Mouse (Mus musculus) limb, embryonic 14.5 days (tissue): ENCODE data around the gene Pabpc4. TPM values are rescaled to one million over a fixed set of nuclear protein-coding genes. Genes with fewer than 3 reads are reported as not detected.
A peak's percentile ranks its signal among the peaks of the same experiment; 100 is the strongest.
"Not testable (repeated sequence)": the region's sequence is repeated elsewhere in the genome, so short reads cannot be mapped to it uniquely, and the experiment has no call there.

Experiments used
- ATAC-seq: fragments of 200-750 bp; cut with Nextera tagmentation; 2 replicates; pipeline ENCODE4 v1.8.0; 2017; ENCODE audit warnings: low read depth, moderate number of reproducible peaks, moderate TSS enrichment; ENCODE audit not compliant: low FRiP score
- DNase-seq: peaks from one replicate; pipeline ENCODE4 v3.0.0-alpha.2; 2015; ENCODE audit warnings: low spot score
- H3K27ac ChIP-seq: fragments of 300-500 bp; sonication (generic); replicated peaks from 2 replicates; pipeline ENCODE4 v1.5.1; 2014; ENCODE audit warnings: low read depth, mild to moderate bottlenecking, low read length, moderate library complexity, mixed read lengths
- H3K27me3 ChIP-seq: fragments of 300-500 bp; sonication (generic); 2 replicates; pipeline ENCODE4 v1.6.1; 2014; ENCODE audit warnings: low read length, mixed read lengths; ENCODE audit not compliant: control insufficient read depth, insufficient read depth
- H3K36me3 ChIP-seq: fragments of 300-500 bp; sonication (generic); 2 replicates; pipeline ENCODE4 v1.6.1; 2014; ENCODE audit warnings: mild to moderate bottlenecking, low read length, moderate library complexity, mixed read lengths; ENCODE audit not compliant: control insufficient read depth, insufficient read depth
- H3K4me1 ChIP-seq: fragments of 300-500 bp; sonication (generic); 2 replicates; pipeline ENCODE4 v1.6.1; 2014; ENCODE audit warnings: antibody characterized with exemption, low read length, mixed read lengths; ENCODE audit not compliant: control insufficient read depth, insufficient read depth
- H3K4me2 ChIP-seq: fragments of 300-500 bp; sonication (generic); replicated peaks from 2 replicates; pipeline ENCODE4 v1.6.1; 2014; ENCODE audit warnings: low read depth, mild to moderate bottlenecking, low read length, moderate library complexity; ENCODE audit not compliant: severe bottlenecking
- H3K4me3 ChIP-seq: fragments of 300-500 bp; sonication (generic); replicated peaks from 2 replicates; pipeline ENCODE4 v1.5.1; 2014; ENCODE audit warnings: low read length
- H3K9ac ChIP-seq: fragments of 300-500 bp; sonication (generic); 2 replicates; pipeline ENCODE4 v1.6.1; 2014; ENCODE audit warnings: mild to moderate bottlenecking, low read depth, low read length, moderate library complexity; ENCODE audit not compliant: severe bottlenecking
- H3K9me3 ChIP-seq: fragments of 300-500 bp; sonication (generic); 2 replicates; pipeline ENCODE4 v1.6.1; 2016; ENCODE audit warnings: low read length; ENCODE audit not compliant: control insufficient read depth
- POLR2A ChIP-seq: fragments of 200-500 bp; IDR thresholded peaks from 2 replicates; pipeline ENCODE4 v1.8.0; 2012; ENCODE audit warnings: inconsistent platforms, mild to moderate bottlenecking, moderate library complexity, borderline replicate concordance; ENCODE audit not compliant: insufficient read depth, insufficient read length; ENCODE audit errors: extremely low read depth
- WGBS: fragments of 180-500 bp; shearing (Covaris S2); extraction: QIAGEN DNeasy Blood & Tissue Kit; methylation state at CpG from one replicate; pipeline ENCODE4 v1.1.7; 2014; 5-methylcytosine and 5-hydroxymethylcytosine counted together
- polyA plus RNA-seq, 2 experiments: library from polyadenylated mRNA; depleted of rRNA in 1 of 2; stranded (reverse) in 1 of 2; unstranded in 1 of 2; fragments of >200 nt; fragmentation: Nextera tagmentation in 1 of 2; extraction: Ambion mirVana in 1 of 2; gene quantifications; 2 replicates each; pipeline versions ENCODE4 v1.2.1 to v1.2.3; 2012 to 2014

Pabpc4 gene
- polyA plus RNA-seq, 2 experiments: 59.1 to 147 TPM

DNA sequence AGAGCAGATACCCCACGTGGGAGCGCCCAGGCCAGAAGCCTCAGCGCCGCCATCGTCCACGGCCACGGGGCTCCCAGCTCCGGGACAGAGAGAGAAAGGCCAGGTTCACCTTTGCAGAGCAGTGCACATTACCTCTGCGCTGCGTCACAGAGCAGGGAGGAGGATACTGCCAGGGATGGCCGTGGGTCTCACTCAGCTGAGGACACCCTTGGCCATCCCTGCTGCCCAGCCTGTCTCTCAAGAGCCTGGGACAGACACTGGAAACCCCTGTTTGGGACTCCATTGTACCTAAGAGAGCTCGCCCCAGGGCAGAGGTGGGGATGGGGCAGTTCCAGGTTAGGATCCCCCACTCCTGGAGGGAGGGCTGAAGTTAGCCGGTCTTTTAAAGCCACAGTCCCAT, 61.4 kb downstream of the Pabpc4 start, which contains the start of gene Oxct2a:
TSS of gene Oxct2a (minus strand) at position 101 of the 400 bp plus-strand sequence.
- Histone ChIP-seq H3K36me3 (no peaks in the 10 kb centered on the region), H3K27me3 (0 out of 2 replicates have a peak, but pooled peaks cover 5% of the 10 kb centered on the region), H3K4me2 (peak within 1 kb of the TSS; percentile 41), H3K4me3 (peak within 1 kb of the TSS; percentile 28), H3K27ac (no peak within 1 kb of the TSS), H3K4me1 (no peaks in the 10 kb centered on the region), H3K9me3 (no peaks in the 10 kb centered on the region), H3K9ac (no peak within 1 kb of the TSS)
- WGBS: 11% methylated on average over 7 of the region's 13 CpGs
- ATAC-seq: no peak
- no peak for TF ChIP-seq POLR2A
- no peak for DNase-seq

DNA sequence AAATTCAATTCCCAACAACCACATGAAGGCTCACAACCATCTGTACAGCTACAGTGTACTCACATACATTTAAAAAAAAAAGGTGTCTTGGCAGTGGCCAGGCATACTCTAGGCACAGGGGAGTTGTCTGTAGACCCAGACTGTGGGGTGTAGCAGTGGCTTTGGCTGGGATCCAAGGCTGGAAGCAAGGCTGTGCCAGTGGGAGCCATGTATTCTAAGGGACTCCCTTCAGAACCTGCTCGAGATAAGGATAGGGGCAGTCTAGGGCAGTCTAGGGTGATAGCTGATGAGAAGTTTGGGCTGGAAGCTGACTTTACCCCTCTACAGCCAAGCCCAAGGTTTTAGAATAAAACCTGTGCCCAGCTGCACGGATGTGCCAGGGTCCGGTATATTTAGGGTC, 63.9 kb downstream of the Pabpc4 start:
- Histone ChIP-seq H3K27ac (no peak overlapping the region), H3K9ac (no peak overlapping the region), H3K4me2 (no peak overlapping the region), H3K4me3 (no peak overlapping the region), H3K36me3 (no peaks in the 10 kb centered on the region), H3K9me3 (no peaks in the 10 kb centered on the region), H3K27me3 (0 out of 2 replicates have a peak, but pooled peaks cover 5% of the 10 kb centered on the region), H3K4me1 (no peaks in the 10 kb centered on the region)
- ATAC-seq (no peak), DNase-seq (no peak)
- WGBS: 74% methylated on average over 3 of the region's 3 CpGs
- TF ChIP-seq POLR2A: no peak

DNA sequence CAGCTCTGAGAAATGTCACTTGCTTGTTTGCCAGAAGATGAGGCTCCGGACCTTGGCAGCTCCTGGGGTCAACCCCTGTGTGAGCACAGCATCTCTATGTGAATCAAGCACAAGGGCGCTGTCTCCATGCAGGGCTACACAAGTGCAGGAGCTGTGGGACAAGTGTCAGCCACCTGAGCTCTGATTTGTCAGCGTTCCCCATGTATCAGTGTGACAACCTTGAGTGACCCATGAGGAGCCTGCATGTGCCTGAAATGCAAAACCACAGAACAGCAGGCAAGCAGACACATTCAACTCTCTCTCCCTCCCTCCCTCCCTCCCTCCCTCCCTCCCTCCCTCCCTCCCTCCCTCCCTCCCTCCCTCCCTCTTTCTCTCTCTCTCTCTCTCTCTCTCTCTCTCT, 65.5 kb downstream of the Pabpc4 start:
- no peak overlapping the region for H3K4me2 ChIP-seq

GRCm38 (mm10) chr4:123328946-123329345, 66.8 kb downstream of the Pabpc4 start:
- TF ChIP-seq POLR2A: no peak
- Histone ChIP-seq H3K9me3 (no peaks in the 10 kb centered on the region), H3K4me1 (no peaks in the 10 kb centered on the region), H3K9ac (no peak overlapping the region), H3K27ac (no peak overlapping the region), H3K4me2 (no peak overlapping the region), H3K36me3 (no peaks in the 10 kb centered on the region), H3K4me3 (no peak overlapping the region), H3K27me3 (no peaks in the 10 kb centered on the region)
- ATAC-seq (no peak), DNase-seq (no peak)
- 71% methylated on average over 6 of the region's 6 CpGs for WGBS

More for the DNA sequence above, 65.5 kb downstream of the Pabpc4 start:
- Histone ChIP-seq H3K9ac (no peak overlapping the region), H3K9me3 (no peaks in the 10 kb centered on the region), H3K4me3 (no peak overlapping the region), H3K36me3 (no peaks in the 10 kb centered on the region), H3K4me1 (no peaks in the 10 kb centered on the region), H3K27ac (no peak overlapping the region), H3K27me3 (0 out of 2 replicates have a peak, but pooled peaks cover 5% of the 10 kb centered on the region)
- no peak for TF ChIP-seq POLR2A
- no peak for ATAC-seq
- no peak for DNase-seq
- WGBS: 48% methylated on average over 2 of the region's 3 CpGs

- DNase-seq: no peak
- Histone ChIP-seq H3K4me2 (no peak overlapping the region), H3K27ac (no peak overlapping the region), H3K4me3 (no peak overlapping the region), H3K4me1 (no peaks in the 10 kb centered on the region), H3K27me3 (no peaks in the 10 kb centered on the region), H3K9ac (no peak overlapping the region), H3K9me3 (no peaks in the 10 kb centered on the region), H3K36me3 (no peaks in the 10 kb centered on the region)
- WGBS: 59% methylated on average over 5 of the region's 5 CpGs
- ATAC-seq: no peak
- no peak for TF ChIP-seq POLR2A
Measured at GRCm38 (mm10) chr4:123331326-123331725, 69.2 kb downstream of the Pabpc4 start.

GRCm38 (mm10) chr4:123331961-123332360, 69.8 kb downstream of the Pabpc4 start:
- not testable (repeated sequence) for H3K36me3 ChIP-seq, H3K27ac ChIP-seq, H3K4me3 ChIP-seq, H3K4me2 ChIP-seq, H3K9me3 ChIP-seq, ATAC-seq, H3K27me3 ChIP-seq, H3K4me1 ChIP-seq, DNase-seq, H3K9ac ChIP-seq
- 70% methylated on average over 1 of the region's 1 CpGs for WGBS
